Comparison of ENCODE assay signal across 17 mouse cellular contexts in the genomic region with DNA sequence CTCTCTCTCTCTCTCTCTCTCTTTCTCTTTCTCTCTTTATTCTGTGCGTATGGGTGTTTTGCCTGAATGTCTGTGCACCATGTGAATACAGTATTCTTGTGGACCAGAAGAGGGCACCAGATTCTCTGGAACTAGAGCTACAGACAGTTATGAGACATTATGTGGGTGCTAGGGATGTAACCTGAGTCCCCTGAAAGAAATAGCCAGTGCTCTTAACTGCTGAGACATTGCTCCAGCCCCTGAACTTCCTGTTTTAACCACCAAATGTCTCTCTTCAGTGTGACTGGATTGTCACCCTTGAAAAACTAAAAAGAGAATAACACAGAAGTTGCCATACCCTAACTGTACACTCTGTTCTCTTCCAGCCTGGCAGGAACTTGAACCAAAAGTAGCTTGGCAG. TPM values are rescaled to one million over a fixed set of nuclear protein-coding genes. Genes with fewer than 3 reads are reported as not detected.
DNase-seq lines count a peak whose midpoint lies in the region; ATAC-seq and TF ChIP-seq lines count a peak whose summit lies in the region.
"Had no signal": no experiment of that assay in that cellular context is flagged by ENCODE, and none has a peak within 500 bp of the region (broad histone marks: within the 10 kb centered on the region; RNA-seq: fewer than 3 reads in every experiment).

No protein-coding gene starts in this region.

- 0 out of 2 replicates have a peak, but pooled peaks cover 2% of the 10 kb centered on the region for H3K4me1 ChIP-seq in liver, adult 2 months (ENCODE audit: control insufficient read depth, insufficient read depth, low read length)
- H3K4me1 ChIP-seq in CH12.LX (ENCODE audit: control insufficient read depth in 1 of 2, insufficient read depth in 2 of 2), result peaks cover 27 to 55% of the 10 kb centered on the region in 2 experiments
- peaks cover 45% of the 10 kb centered on the region for H3K4me1 ChIP-seq in bone marrow macrophage, adult 2 months (ENCODE audit: control insufficient read depth, insufficient read depth, low read length)

- H3K79me2 ChIP-seq in liver, adult 2 months (ENCODE audit: control insufficient read depth, insufficient read depth, low read length), result peaks cover 10% of the 10 kb centered on the region; the same call in 1 of the 2 replicates
- H3K79me2 ChIP-seq in CH12.LX (replicated peaks; ENCODE audit: control insufficient read depth, extremely low read depth, insufficient read depth, poor library complexity, severe bottlenecking), result no peaks in the 10 kb centered on the region
- H3K79me2 ChIP-seq in myocyte (ENCODE audit: control insufficient read depth, insufficient read depth), result peaks cover 79% of the 10 kb centered on the region

- TF ChIP-seq EP300 in CH12.LX (IDR thresholded peaks at IDR 0.05; ENCODE audit: low read length), result no peak

- peaks cover 4% of the 10 kb centered on the region for H3K9me3 ChIP-seq in CH12.LX (replicated peaks; ENCODE audit: low read length)
- H3K9me3 ChIP-seq: forebrain, embryonic 13.5 days; heart, embryonic 15.5 days; liver, embryonic 15.5 days; midbrain, embryonic 13.5 days had no signal

- no peak overlapping the region for H3K4me3 ChIP-seq in liver, adult 2 months (ENCODE audit: insufficient read depth, low read depth, low read length)
- H3K4me3 ChIP-seq in CH12.LX (replicated peaks in 1 of 3; ENCODE audit: low read depth in 2 of 3, low read length in 2 of 3, poor library complexity in 1 of 3) (no peak overlapping the region), myocyte (no peak overlapping the region)
- no peak overlapping the region for H3K4me3 ChIP-seq in bone marrow macrophage, adult 2 months (ENCODE audit: insufficient read depth, low read length)
- H3K4me3 ChIP-seq: forebrain, embryonic 13.5 days; heart, embryonic 15.5 days; liver, embryonic 15.5 days; midbrain, embryonic 13.5 days had no signal

- dilution Hi-C loops in CH12.LX (cut with MboI; ENCODE audit: extremely low pct_ligation_motif_present, extremely low pct_unique_long_range_greater_than_20kb, low sequenced_read_pairs), result no loop called here

- no peaks in the 10 kb centered on the region for H3K27me3 ChIP-seq in liver, adult 2 months (ENCODE audit: control insufficient read depth, insufficient read depth, low read length)
- H3K27me3 ChIP-seq in CH12.LX (replicated peaks) (no peaks in the 10 kb centered on the region), myocyte (ENCODE audit: control insufficient read depth, insufficient read depth, insufficient read length) (no peaks in the 10 kb centered on the region)
- H3K27me3 ChIP-seq: forebrain, embryonic 13.5 days; heart, embryonic 15.5 days; liver, embryonic 15.5 days; midbrain, embryonic 13.5 days had no signal

- 0 out of 2 replicates have a peak, but pooled peaks have one; percentile 4 for TF ChIP-seq CTCF in liver, adult 2 months (IDR thresholded peaks at IDR 0.05; ENCODE audit: low read depth, low read length)
- no peak; a peak in 1 of 4 replicates for TF ChIP-seq CTCF in CH12.LX (conservative IDR thresholded peaks at IDR 0.05 in 1 of 2, IDR thresholded peaks at IDR 0.05 in 1 of 2; ENCODE audit: low read depth in 2 of 2, low read length in 2 of 2)
- no peak for TF ChIP-seq CTCF in bone marrow macrophage, adult 2 months (IDR thresholded peaks at IDR 0.05; ENCODE audit: low read depth, low read length)

- H3K36me3 ChIP-seq in liver, adult 2 months (ENCODE audit: control insufficient read depth, insufficient read depth, low read length), result no peaks in the 10 kb centered on the region
- H3K36me3 ChIP-seq in CH12.LX (replicated peaks in 1 of 2; ENCODE audit: control insufficient read depth in 1 of 2, insufficient read depth in 1 of 2, low read length in 1 of 2), result peaks cover 0 to 23% of the 10 kb centered on the region in 2 experiments
- H3K36me3 ChIP-seq in myocyte (ENCODE audit: control insufficient read depth, insufficient read depth), result peaks cover 14% of the 10 kb centered on the region
- H3K36me3 ChIP-seq: heart, embryonic 15.5 days had no signal

- no peak for TF ChIP-seq POLR2A in liver, adult 2 months (IDR thresholded peaks at IDR 0.05; ENCODE audit: extremely low read depth, insufficient read depth, low read length)
- no peak for TF ChIP-seq POLR2A in CH12.LX (IDR thresholded peaks at IDR 0.05; ENCODE audit: low read depth, low read length)
- no peak for TF ChIP-seq POLR2A in bone marrow macrophage, adult 2 months (IDR thresholded peaks at IDR 0.05; ENCODE audit: borderline replicate concordance, low read depth, low read length)
- TF ChIP-seq POLR2A in myocyte (IDR thresholded peaks at IDR 0.05; ENCODE audit: insufficient read length, low read depth), result no peak

- no peak for ATAC-seq in megakaryocyte-erythroid progenitor cell, adult 5-6 weeks (replicated peaks; ENCODE audit: low FRiP score, low TSS enrichment, poor library complexity, severe bottlenecking)
- ATAC-seq: forebrain, embryonic 13.5 days; midbrain, embryonic 13.5 days had no signal

- no peak; the same call in none of the 2 replicates for TF ChIP-seq RAD21 in CH12.LX (IDR thresholded peaks at IDR 0.05; ENCODE audit: low read depth, low read length)

- H3K27ac ChIP-seq in liver, adult 2 months (replicated peaks; ENCODE audit: insufficient read depth, low read depth, low read length), result no peak overlapping the region
- no peak overlapping the region for H3K27ac ChIP-seq in CH12.LX (ENCODE audit: insufficient read depth, low read depth)
- H3K27ac ChIP-seq in bone marrow macrophage, adult 2 months (ENCODE audit: insufficient read depth, low read depth, low read length), result peak overlapping the region; percentile 47
- H3K27ac ChIP-seq: forebrain, embryonic 13.5 days; heart, embryonic 15.5 days; liver, embryonic 15.5 days; midbrain, embryonic 13.5 days had no signal

- no peak overlapping the region for H3K9ac ChIP-seq in liver, adult 2 months (ENCODE audit: low read depth, low read length)
- H3K9ac ChIP-seq in CH12.LX (ENCODE audit: insufficient read depth, low read depth), result no peak overlapping the region
- H3K9ac ChIP-seq: forebrain, embryonic 13.5 days; heart, embryonic 15.5 days; liver, embryonic 15.5 days; midbrain, embryonic 13.5 days had no signal

- 96% methylated on average over 1 of the region's 1 CpGs for WGBS in liver, adult 2 months

- no peak overlapping the region for H3ac ChIP-seq in myocyte (ENCODE audit: control insufficient read depth, insufficient read length)

- in situ Hi-C loops in CH12.LX (cut with MboI; ENCODE audit: low pct_ligation_motif_present, low pct_unique_long_range_greater_than_20kb, low sequenced_read_pairs), result no loop called here

- H3K4me2 ChIP-seq in CH12.LX (ENCODE audit: insufficient read depth, low read depth, poor library complexity, severe bottlenecking) (no peak overlapping the region), myocyte (ENCODE audit: low read depth) (peak overlapping the region; percentile 5)
- H3K4me2 ChIP-seq: forebrain, embryonic 13.5 days; heart, embryonic 15.5 days; liver, embryonic 15.5 days; midbrain, embryonic 13.5 days had no signal

- no peak for DNase-seq in liver, adult 2 months (ENCODE audit: extremely low read depth, low read depth, low spot score)
- DNase-seq in liver (no peak), CH12.LX (ENCODE audit: extremely low read depth) (no peak)
- DNase-seq in cerebellum, postnatal 14 days, result no peak
- DNase-seq in right cerebral cortex, postnatal 14 days, result no peak
- DNase-seq: cerebellum, postnatal 10 days; heart, adult 11 months; thymus, postnatal 4 days had no signal

RNA-seq across cellular contexts. Expression of a gene that starts 12.2 kb away (rescaled TPM):
- total RNA-seq in liver, adult 2 months (2014; rRNA removed), result 5.2 and 7.5 TPM in 2 replicates
- polyA plus RNA-seq in liver, adult 2 months (2012; rRNA removed), result 11.8 and 15.3 TPM in 2 replicates
- total RNA-seq in CH12.LX (2012; rRNA removed) (6.5 and 7.1 TPM in 2 replicates), CH12.LX (2014; rRNA removed) (2.4 and 3.1 TPM in 2 replicates)
- polyA plus RNA-seq in CH12.LX (2012; ENCODE audit: insufficient read length, low read depth) (7.0 and 8.2 TPM in 2 replicates), myocyte (2012; fragmentation: generic; extraction: Trizol) (89.3 TPM)
- polyA plus RNA-seq in bone marrow macrophage, adult 2 months (2012; ENCODE audit: insufficient read depth, insufficient read length, missing spikeins), result 53.4 and 62.2 TPM in 2 replicates
- total RNA-seq in megakaryocyte-erythroid progenitor cell, adult 5-6 weeks (2014; fragmentation: Nextera tagmentation), result 31.6 and 33.3 TPM in 2 replicates
- total RNA-seq in megakaryocyte-erythroid progenitor cell, adult 5-6 weeks (2017), result 9.4 and 10.0 TPM in 2 replicates

RNA-seq across cellular contexts. Expression of a gene that starts 26.1 kb away (rescaled TPM):
- 17.1 and 19.6 TPM in 2 replicates for total RNA-seq in liver, adult 2 months (2014; rRNA removed)
- 26.2 and 31.5 TPM in 2 replicates for polyA plus RNA-seq in liver, adult 2 months (2012; rRNA removed)
- total RNA-seq in CH12.LX (2012; rRNA removed) (30.8 and 31.2 TPM in 2 replicates), CH12.LX (2014; rRNA removed) (15.9 and 18.1 TPM in 2 replicates)
- polyA plus RNA-seq in CH12.LX (2012; ENCODE audit: insufficient read length, low read depth) (29.6 and 30.6 TPM in 2 replicates), myocyte (2012; fragmentation: generic; extraction: Trizol) (27.9 TPM)
- 42.1 and 49.9 TPM in 2 replicates for polyA plus RNA-seq in bone marrow macrophage, adult 2 months (2012; ENCODE audit: insufficient read depth, insufficient read length, missing spikeins)
- 79.6 and 114 TPM in 2 replicates for total RNA-seq in megakaryocyte-erythroid progenitor cell, adult 5-6 weeks (2014; fragmentation: Nextera tagmentation)
- total RNA-seq in megakaryocyte-erythroid progenitor cell, adult 5-6 weeks (2017), result 58.8 and 83.3 TPM in 2 replicates

RNA-seq across cellular contexts. Expression of a gene that starts 47.7 kb away (rescaled TPM):
- 0.20 TPM in 1 of 2 replicates, not detected in the other for total RNA-seq in liver, adult 2 months (2014; rRNA removed)
- polyA plus RNA-seq in liver, adult 2 months (2012; rRNA removed), result 0.10 and 0.12 TPM in 2 replicates
- total RNA-seq in CH12.LX (2012; rRNA removed), result 0.21 and 0.55 TPM in 2 replicates
- total RNA-seq in CH12.LX (2014; rRNA removed), result not detected in 2 replicates
- not detected in 2 replicates for polyA plus RNA-seq in CH12.LX (2012; ENCODE audit: insufficient read length, low read depth)
- polyA plus RNA-seq in bone marrow macrophage, adult 2 months (2012; ENCODE audit: insufficient read depth, insufficient read length, missing spikeins), result not detected in 2 replicates
- polyA plus RNA-seq in myocyte (2012; fragmentation: generic; extraction: Trizol), result 0.11 TPM
- total RNA-seq in megakaryocyte-erythroid progenitor cell, adult 5-6 weeks (2014; fragmentation: Nextera tagmentation), result 2.6 TPM in 1 of 2 replicates, not detected in the other
- not detected in 2 replicates for total RNA-seq in megakaryocyte-erythroid progenitor cell, adult 5-6 weeks (2017)
- total RNA-seq: hematopoietic stem cell, adult 5-6 weeks had no signal
- polyA plus RNA-seq: forebrain, embryonic 13.5 days; heart, embryonic 15.5 days; kidney, embryonic 14.5 days; liver, embryonic 15.5 days had no signal

RNA-seq across cellular contexts. Expression of a gene that starts 50.3 kb away (rescaled TPM):
- total RNA-seq in liver, adult 2 months (2014; rRNA removed), result 5.2 and 7.9 TPM in 2 replicates
- polyA plus RNA-seq in liver, adult 2 months (2012; rRNA removed), result 17.8 and 18.9 TPM in 2 replicates
- total RNA-seq in CH12.LX (2012; rRNA removed), result 10.8 and 11.9 TPM in 2 replicates
- 4.3 and 5.6 TPM in 2 replicates for total RNA-seq in CH12.LX (2014; rRNA removed)
- 8.0 and 9.9 TPM in 2 replicates for polyA plus RNA-seq in CH12.LX (2012; ENCODE audit: insufficient read length, low read depth)
- polyA plus RNA-seq in bone marrow macrophage, adult 2 months (2012; ENCODE audit: insufficient read depth, insufficient read length, missing spikeins), result 9.0 and 9.9 TPM in 2 replicates
- polyA plus RNA-seq in myocyte (2012; fragmentation: generic; extraction: Trizol), result 16.3 TPM
- total RNA-seq in megakaryocyte-erythroid progenitor cell, adult 5-6 weeks (2014; fragmentation: Nextera tagmentation), result 4.2 and 6.5 TPM in 2 replicates
- total RNA-seq in megakaryocyte-erythroid progenitor cell, adult 5-6 weeks (2017), result 5.0 and 8.7 TPM in 2 replicates
